Mouse (Mus musculus): ENCODE measurements around the gene B3galnt2. TPM values are rescaled to one million over a fixed set of nuclear protein-coding genes. Genes with fewer than 3 reads are reported as not detected.
A peak's percentile ranks its signal among the peaks of the same experiment; 100 is the strongest.
"Not testable (repeated sequence)": the region's sequence is repeated elsewhere in the genome, so short reads cannot be mapped to it uniquely, and the experiment has no call there.

The B3galnt2 gene
- total RNA-seq, 1 experiment from 2014 or later, result 40.7 TPM

DNA sequence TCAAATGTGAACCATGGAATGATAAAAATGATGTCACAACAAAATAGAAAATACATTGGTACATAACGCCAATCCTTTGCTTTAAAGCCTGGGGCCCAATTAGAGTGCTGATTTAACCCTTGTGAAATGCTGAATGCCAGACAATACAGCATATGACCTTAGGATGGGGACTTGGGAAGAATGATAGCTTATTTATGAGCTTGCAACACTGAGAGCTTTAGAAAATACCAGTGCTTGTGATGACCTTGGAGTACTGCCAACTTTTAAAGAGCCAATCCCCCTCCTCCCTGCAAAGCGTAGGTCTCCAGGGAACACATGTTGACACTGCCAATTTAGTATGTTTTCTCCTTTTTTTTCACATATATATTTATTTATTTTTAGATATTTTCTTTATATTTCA is 48.4 kb downstream of the B3galnt2 start:
- no peak for ATAC-seq (replicated peaks; ENCODE audit: insufficient number of reproducible peaks, low FRiP score, low TSS enrichment, poor library complexity, severe bottlenecking)

GRCm38 (mm10) chr13:14004086-14004485 is 49.8 kb downstream of the B3galnt2 start:
- no peak for ATAC-seq (replicated peaks; ENCODE audit: insufficient number of reproducible peaks, low FRiP score, low TSS enrichment, poor library complexity, severe bottlenecking)

GRCm38 (mm10) chr13:14004999-14005398 is 50.7 kb downstream of the B3galnt2 start:
- no peak for ATAC-seq (replicated peaks; ENCODE audit: insufficient number of reproducible peaks, low FRiP score, low TSS enrichment, poor library complexity, severe bottlenecking)

DNA sequence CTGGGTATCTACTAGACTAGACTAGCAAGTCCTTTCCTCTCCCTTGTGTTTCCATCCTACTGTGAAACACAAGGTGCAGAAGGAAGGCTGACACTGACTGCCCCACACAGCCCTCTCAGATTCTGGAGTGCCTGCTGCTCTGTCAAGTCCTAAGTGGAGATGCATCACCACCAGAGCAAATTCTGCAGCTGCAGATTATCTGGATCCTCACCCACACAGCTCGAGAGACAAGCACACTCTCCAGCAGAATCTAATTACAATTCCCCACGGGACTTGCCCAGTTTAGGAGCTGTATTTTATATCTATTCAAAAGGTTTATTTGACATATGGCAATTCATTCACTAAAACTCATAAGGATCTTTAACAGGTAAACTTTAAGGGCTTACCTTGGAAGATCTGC is 51.8 kb downstream of the B3galnt2 start:
- no peak for ATAC-seq (replicated peaks; ENCODE audit: insufficient number of reproducible peaks, low FRiP score, low TSS enrichment, poor library complexity, severe bottlenecking)

DNA sequence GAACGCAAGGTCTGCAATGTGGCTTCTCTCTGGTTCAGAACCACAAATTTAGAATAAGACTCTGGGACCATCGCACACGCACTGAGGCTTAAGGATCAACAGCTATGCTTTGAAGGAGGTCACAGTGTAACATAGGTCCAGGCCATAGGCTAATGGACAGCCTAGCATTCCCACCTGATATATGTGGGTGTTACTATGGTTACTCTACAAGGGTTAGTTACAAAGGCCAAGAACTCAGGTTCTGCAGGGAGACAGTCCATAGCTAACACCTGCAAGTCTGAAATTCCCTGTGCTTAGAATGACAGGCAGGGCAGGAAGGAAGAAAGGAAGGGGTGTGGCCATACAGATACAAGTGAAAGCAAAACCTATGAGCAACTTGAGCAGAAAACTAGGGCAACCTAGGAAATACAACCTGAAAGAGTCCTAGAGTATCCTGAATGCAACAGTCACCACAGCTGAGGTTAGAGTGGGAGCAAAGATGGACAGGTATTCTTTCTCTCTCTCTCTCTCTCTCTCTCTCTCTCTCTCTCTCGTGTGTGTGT is 57.3 kb downstream of the B3galnt2 start:
- no peak for ATAC-seq (replicated peaks; ENCODE audit: insufficient number of reproducible peaks, low FRiP score, low TSS enrichment, poor library complexity, severe bottlenecking)

DNA sequence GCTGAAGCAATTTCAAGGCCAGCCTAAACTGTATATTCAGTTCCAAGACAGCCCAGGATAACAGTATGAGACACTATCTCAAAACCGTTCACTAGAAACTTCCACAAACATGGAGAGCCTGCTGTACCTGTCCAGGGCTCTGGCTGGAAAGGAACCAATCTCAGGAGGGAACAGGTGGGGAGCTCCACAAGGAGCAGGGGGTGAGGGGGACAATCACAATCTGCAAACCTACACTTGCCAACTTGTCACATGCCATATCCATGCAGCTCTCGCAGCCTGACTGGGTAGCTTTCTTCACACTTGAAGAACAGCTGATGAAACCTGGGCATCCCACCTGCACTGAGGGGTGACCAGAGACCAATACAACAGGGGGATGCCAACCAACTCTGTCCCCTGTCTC is 59.7 kb downstream of the B3galnt2 start:
- ATAC-seq (replicated peaks; ENCODE audit: insufficient number of reproducible peaks, low FRiP score, low TSS enrichment, poor library complexity, severe bottlenecking), result no peak

- no peak for ATAC-seq (replicated peaks; ENCODE audit: insufficient number of reproducible peaks, low FRiP score, low TSS enrichment, poor library complexity, severe bottlenecking)
These were observed 60.3 kb downstream of the B3galnt2 start for GRCm38 (mm10) chr13:14014540-14014939.

- no peak for ATAC-seq (replicated peaks; ENCODE audit: insufficient number of reproducible peaks, low FRiP score, low TSS enrichment, poor library complexity, severe bottlenecking)
These were observed 61.3 kb downstream of the B3galnt2 start for GRCm38 (mm10) chr13:14015609-14016008.

GRCm38 (mm10) chr13:14018283-14018682 is 64.0 kb downstream of the B3galnt2 start:
- no peak for ATAC-seq (replicated peaks; ENCODE audit: insufficient number of reproducible peaks, low FRiP score, low TSS enrichment, poor library complexity, severe bottlenecking)

- ATAC-seq (replicated peaks; ENCODE audit: insufficient number of reproducible peaks, low FRiP score, low TSS enrichment, poor library complexity, severe bottlenecking), result no peak
These were observed 64.6 kb downstream of the B3galnt2 start for GRCm38 (mm10) chr13:14018852-14019251.

- ATAC-seq (replicated peaks; ENCODE audit: insufficient number of reproducible peaks, low FRiP score, low TSS enrichment, poor library complexity, severe bottlenecking), result not testable (repeated sequence)
These were observed 67.1 kb downstream of the B3galnt2 start for GRCm38 (mm10) chr13:14021417-14021816.

DNA sequence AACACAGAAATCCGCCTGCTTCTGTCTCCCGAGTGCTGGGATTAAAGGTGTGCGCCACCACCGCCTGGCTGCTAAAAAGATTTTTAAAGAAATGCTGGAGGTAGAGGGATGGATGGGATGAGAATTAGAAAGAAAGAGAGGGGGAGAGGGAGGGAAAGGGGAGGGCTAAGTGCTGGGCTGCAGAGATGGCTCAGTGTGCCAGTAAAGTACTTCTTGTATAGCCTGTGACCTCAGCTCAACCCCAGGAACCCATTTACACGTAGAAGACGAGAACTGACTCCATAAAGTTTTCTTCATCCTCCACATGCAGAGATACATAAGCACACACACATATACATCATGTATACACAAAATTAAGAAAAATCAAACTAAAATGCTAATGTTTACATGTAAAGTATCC is 71.3 kb downstream of the B3galnt2 start:
- ATAC-seq (replicated peaks; ENCODE audit: insufficient number of reproducible peaks, low FRiP score, low TSS enrichment, poor library complexity, severe bottlenecking), result no peak

DNA sequence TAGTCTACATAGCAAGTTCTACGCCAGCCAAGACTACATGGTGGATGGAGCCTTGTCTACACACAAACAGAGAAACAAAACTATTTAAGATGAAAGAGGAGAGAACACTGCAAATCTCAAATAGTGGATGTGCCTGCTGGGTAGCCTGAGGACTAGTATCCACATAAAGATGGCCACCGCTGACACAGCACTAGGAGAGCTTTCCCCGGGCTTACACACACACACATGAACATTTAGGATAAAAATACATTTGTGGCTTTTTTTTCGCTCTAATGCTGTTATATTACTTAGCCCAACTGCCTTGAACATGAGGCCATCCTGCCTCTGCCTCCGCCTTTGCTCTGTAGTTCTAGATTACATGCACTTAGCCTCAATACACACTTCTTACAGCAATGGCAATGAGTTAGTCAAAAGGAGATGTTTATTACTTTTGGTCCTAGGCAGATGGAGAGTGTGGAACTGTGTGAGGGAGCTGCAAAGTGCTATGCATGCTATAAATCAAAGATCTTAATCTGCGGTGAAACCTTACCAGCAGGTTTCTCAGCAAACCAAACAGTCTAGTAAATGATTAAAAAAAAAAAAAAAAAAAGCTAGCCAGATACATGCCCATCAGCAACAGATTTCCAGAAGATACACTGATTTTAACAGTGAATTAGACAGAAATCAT is 72.0 kb downstream of the B3galnt2 start:
- no peak for ATAC-seq (replicated peaks; ENCODE audit: insufficient number of reproducible peaks, low FRiP score, low TSS enrichment, poor library complexity, severe bottlenecking)

DNA sequence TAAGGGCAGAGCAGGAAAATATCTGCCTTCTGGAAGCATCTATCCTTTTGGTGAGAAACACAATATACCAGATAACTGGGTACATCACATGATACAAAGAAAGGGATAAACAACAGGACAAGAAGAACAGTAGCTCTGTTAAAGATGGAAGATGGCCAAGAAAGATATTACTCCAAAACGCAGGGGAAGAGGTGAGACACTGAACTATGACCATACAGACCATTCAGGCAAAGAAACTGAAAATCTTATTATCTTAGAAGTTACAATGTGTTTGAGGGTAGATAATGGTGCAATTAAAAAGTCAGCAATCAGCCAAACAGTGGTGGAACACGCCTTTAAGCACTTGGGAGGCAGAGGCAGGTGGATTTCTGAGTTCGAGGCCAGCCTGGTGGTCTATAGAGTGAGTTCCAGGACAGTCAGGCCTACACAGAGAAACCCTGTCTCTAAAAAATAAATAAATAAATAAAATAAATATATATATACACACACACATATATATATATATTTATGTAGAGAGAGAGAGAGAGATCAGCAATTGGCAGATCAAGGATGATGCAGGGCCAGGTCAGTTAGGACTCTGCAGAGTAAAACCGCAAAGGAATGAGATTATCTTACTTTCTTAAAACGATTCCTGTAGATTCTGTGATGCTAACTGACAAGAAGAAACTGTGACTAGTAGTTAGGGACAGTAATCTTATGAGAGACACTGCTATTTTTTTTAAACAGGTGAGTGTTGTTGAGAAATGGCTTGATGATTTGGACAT is 79.2 kb downstream of the B3galnt2 start:
- no peak for ATAC-seq (replicated peaks; ENCODE audit: insufficient number of reproducible peaks, low FRiP score, low TSS enrichment, poor library complexity, severe bottlenecking)

DNA sequence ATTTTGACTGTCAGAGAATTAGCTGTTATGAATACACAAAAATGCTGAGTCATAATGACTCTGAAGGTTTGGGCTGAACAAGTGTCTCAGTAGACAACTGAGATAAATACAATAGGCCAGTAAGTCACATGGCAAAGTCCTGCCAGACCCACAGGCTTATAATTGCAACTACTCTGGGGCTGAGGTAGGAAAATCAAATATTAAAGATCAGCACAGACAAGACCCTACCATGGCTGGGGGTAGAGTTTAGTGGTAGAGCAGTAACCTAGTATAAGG is 79.7 kb downstream of the B3galnt2 start:
- ATAC-seq (replicated peaks; ENCODE audit: insufficient number of reproducible peaks, low FRiP score, low TSS enrichment, poor library complexity, severe bottlenecking), result no peak

- not testable (repeated sequence) for ATAC-seq (replicated peaks; ENCODE audit: insufficient number of reproducible peaks, low FRiP score, low TSS enrichment, poor library complexity, severe bottlenecking)
These were observed 81.1 kb downstream of the B3galnt2 start for GRCm38 (mm10) chr13:14035352-14035751.

DNA sequence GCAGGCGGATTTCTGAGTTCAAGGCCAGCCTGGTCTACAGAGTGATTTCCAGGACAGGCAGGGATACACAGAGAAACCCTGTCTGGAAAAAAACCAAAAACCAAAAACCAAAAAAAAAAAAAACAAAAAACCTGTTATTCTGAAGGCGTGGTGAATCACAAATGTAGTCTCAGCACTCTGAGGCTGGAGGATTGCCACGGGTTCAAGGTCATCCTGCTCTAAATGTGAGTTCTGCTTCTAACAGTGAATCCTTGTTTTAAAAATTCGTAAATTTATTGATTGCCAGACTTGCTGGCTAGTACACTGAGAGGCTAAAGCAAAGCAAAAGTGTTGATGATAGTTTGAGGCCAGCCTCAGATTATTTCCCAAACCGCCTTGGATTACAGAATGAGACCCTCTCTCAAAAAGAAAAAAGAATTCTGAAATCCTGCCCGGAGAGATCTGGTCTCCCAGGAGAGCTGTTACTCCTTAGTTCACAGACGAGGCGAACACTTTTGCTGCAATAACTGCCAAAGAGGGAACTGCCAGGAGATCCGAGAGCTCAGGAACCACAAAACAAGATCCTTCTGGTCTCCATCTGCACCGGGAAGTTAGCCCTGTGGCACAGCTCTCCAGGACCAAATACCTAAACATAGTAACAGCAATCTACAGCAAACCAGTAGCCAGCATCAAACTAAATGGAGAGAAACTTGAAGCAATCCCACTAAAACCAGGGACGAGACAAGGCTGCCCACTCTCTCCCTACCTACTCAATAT is 81.8 kb downstream of the B3galnt2 start:
- ATAC-seq (replicated peaks; ENCODE audit: insufficient number of reproducible peaks, low FRiP score, low TSS enrichment, poor library complexity, severe bottlenecking), result no peak

GRCm38 (mm10) chr13:14038911-14039291 is 84.6 kb downstream of the B3galnt2 start:
- no peak for ATAC-seq (replicated peaks; ENCODE audit: insufficient number of reproducible peaks, low FRiP score, low TSS enrichment, poor library complexity, severe bottlenecking)

- peak; percentile 95 for ATAC-seq (replicated peaks; ENCODE audit: insufficient number of reproducible peaks, low FRiP score, low TSS enrichment, poor library complexity, severe bottlenecking)
These were observed 85.2 kb downstream of the B3galnt2 start, which contains the start of gene Tbce for GRCm38 (mm10) chr13:14039292-14039965. Tbce (minus strand) TSS chr13:14039638.
